Mouse (Mus musculus): ENCODE data around the gene Pdcd11. TPM values are rescaled to one million over a fixed set of nuclear protein-coding genes. Genes with fewer than 3 reads are reported as not detected.
A peak's percentile ranks its signal among the peaks of the same experiment; 100 is the strongest.

Gene Pdcd11
- polyA plus RNA-seq, 1 experiment from 2014 or later, result 7.3 TPM

GRCm38 (mm10) chr19:47104641-47105271 lies 14.2 kb downstream of the Pdcd11 start:
- Histone ChIP-seq H3K4me3 (replicated peaks; ENCODE audit: low read depth, low read length) (no peak overlapping the region), H3K9me3 (ENCODE audit: control insufficient read depth, low read length) (no peaks in the 10 kb centered on the region), H3K36me3 (ENCODE audit: control insufficient read depth, insufficient read depth, low read length) (peaks cover 100% of the 10 kb centered on the region), H3K9ac (replicated peaks; ENCODE audit: low read length) (no peak overlapping the region), H3K4me2 (ENCODE audit: low read length) (no peak overlapping the region), H3K4me1 (ENCODE audit: control insufficient read depth, insufficient read depth, low read length) (no peaks in the 10 kb centered on the region), H3K27me3 (ENCODE audit: control insufficient read depth, insufficient read depth, low read length) (no peaks in the 10 kb centered on the region), H3K27ac (replicated peaks; ENCODE audit: low read depth, low read length) (no peak overlapping the region)
- 98% methylated on average over 9 of the region's 9 CpGs for WGBS
- no peak for DNase-seq
- no peak for ATAC-seq (ENCODE audit: low FRiP score, low TSS enrichment)

GRCm38 (mm10) chr19:47118634-47119033 lies 28.1 kb downstream of the Pdcd11 start:
- no peak for DNase-seq
- no peaks in the 10 kb centered on the region for H3K9me3 ChIP-seq (ENCODE audit: control insufficient read depth, low read length)

GRCm38 (mm10) chr19:47121054-47121453 lies 30.5 kb downstream of the Pdcd11 start:
- ATAC-seq (ENCODE audit: low FRiP score, low TSS enrichment), result no peak
- H3K4me1 ChIP-seq (ENCODE audit: control insufficient read depth, insufficient read depth, low read length), result no peaks in the 10 kb centered on the region
- H3K9me3 ChIP-seq (ENCODE audit: control insufficient read depth, low read length), result no peaks in the 10 kb centered on the region
- peaks cover 77% of the 10 kb centered on the region for H3K36me3 ChIP-seq (ENCODE audit: control insufficient read depth, insufficient read depth, low read length)
- H3K4me3 ChIP-seq (replicated peaks; ENCODE audit: low read depth, low read length), result no peak overlapping the region
- no peaks in the 10 kb centered on the region for H3K27me3 ChIP-seq (ENCODE audit: control insufficient read depth, insufficient read depth, low read length)
- WGBS, result 49% methylated on average over 4 of the region's 4 CpGs
- no peak overlapping the region for H3K9ac ChIP-seq (replicated peaks; ENCODE audit: low read length)
- H3K27ac ChIP-seq (replicated peaks; ENCODE audit: low read depth, low read length), result no peak overlapping the region
- peak; percentile 75 for DNase-seq
- H3K4me2 ChIP-seq (ENCODE audit: low read length), result no peak overlapping the region

More at GRCm38 (mm10) chr19:47118634-47119033, 28.1 kb downstream of the Pdcd11 start:
- Histone ChIP-seq H3K4me2 (ENCODE audit: low read length) (no peak overlapping the region), H3K4me1 (ENCODE audit: control insufficient read depth, insufficient read depth, low read length) (no peaks in the 10 kb centered on the region), H3K27ac (replicated peaks; ENCODE audit: low read depth, low read length) (no peak overlapping the region), H3K9ac (replicated peaks; ENCODE audit: low read length) (no peak overlapping the region), H3K4me3 (replicated peaks; ENCODE audit: low read depth, low read length) (no peak overlapping the region), H3K27me3 (ENCODE audit: control insufficient read depth, insufficient read depth, low read length) (no peaks in the 10 kb centered on the region), H3K36me3 (ENCODE audit: control insufficient read depth, insufficient read depth, low read length) (peaks cover 79% of the 10 kb centered on the region)
- 82% methylated on average over 2 of the region's 2 CpGs for WGBS
- ATAC-seq (ENCODE audit: low FRiP score, low TSS enrichment), result no peak

- DNase-seq (peak; percentile 70), ATAC-seq (ENCODE audit: low FRiP score, low TSS enrichment) (no peak)
- H3K9ac ChIP-seq (replicated peaks; ENCODE audit: low read length), result no peak overlapping the region
- no peak overlapping the region for H3K4me3 ChIP-seq (replicated peaks; ENCODE audit: low read depth, low read length)
- no peak overlapping the region for H3K4me2 ChIP-seq (ENCODE audit: low read length)
- no peak overlapping the region for H3K27ac ChIP-seq (replicated peaks; ENCODE audit: low read depth, low read length)
- no peaks in the 10 kb centered on the region for H3K4me1 ChIP-seq (ENCODE audit: control insufficient read depth, insufficient read depth, low read length)
- no peaks in the 10 kb centered on the region for H3K27me3 ChIP-seq (ENCODE audit: control insufficient read depth, insufficient read depth, low read length)
- H3K9me3 ChIP-seq (ENCODE audit: control insufficient read depth, low read length), result no peaks in the 10 kb centered on the region
- H3K36me3 ChIP-seq (ENCODE audit: control insufficient read depth, insufficient read depth, low read length), result peaks cover 77% of the 10 kb centered on the region
- 22% methylated on average over 2 of the region's 2 CpGs for WGBS
Observed at GRCm38 (mm10) chr19:47122802-47123201, 32.2 kb downstream of the Pdcd11 start.

- H3K4me2 ChIP-seq (ENCODE audit: low read length), result no peak overlapping the region
- DNase-seq (no peak), ATAC-seq (ENCODE audit: low FRiP score, low TSS enrichment) (no peak)
- 97% methylated on average over 10 of the region's 10 CpGs for WGBS
- no peaks in the 10 kb centered on the region for H3K27me3 ChIP-seq (ENCODE audit: control insufficient read depth, insufficient read depth, low read length)
- no peak overlapping the region for H3K4me3 ChIP-seq (replicated peaks; ENCODE audit: low read depth, low read length)
- no peak overlapping the region for H3K27ac ChIP-seq (replicated peaks; ENCODE audit: low read depth, low read length)
- H3K9ac ChIP-seq (replicated peaks; ENCODE audit: low read length), result no peak overlapping the region
- H3K4me1 ChIP-seq (ENCODE audit: control insufficient read depth, insufficient read depth, low read length), result no peaks in the 10 kb centered on the region
- H3K36me3 ChIP-seq (ENCODE audit: control insufficient read depth, insufficient read depth, low read length), result peaks cover 94% of the 10 kb centered on the region
- H3K9me3 ChIP-seq (ENCODE audit: control insufficient read depth, low read length), result no peaks in the 10 kb centered on the region
Observed at GRCm38 (mm10) chr19:47128164-47128563, 37.6 kb downstream of the Pdcd11 start.

- no peaks in the 10 kb centered on the region for H3K4me1 ChIP-seq (ENCODE audit: control insufficient read depth, insufficient read depth, low read length)
- H3K36me3 ChIP-seq (ENCODE audit: control insufficient read depth, insufficient read depth, low read length), result peaks cover 92% of the 10 kb centered on the region
- no peak for DNase-seq
- no peak overlapping the region for H3K27ac ChIP-seq (replicated peaks; ENCODE audit: low read depth, low read length)
- ATAC-seq (ENCODE audit: low FRiP score, low TSS enrichment), result no peak
- H3K9me3 ChIP-seq (ENCODE audit: control insufficient read depth, low read length), result no peaks in the 10 kb centered on the region
- WGBS, result 91% methylated on average over 11 of the region's 11 CpGs
- H3K4me2 ChIP-seq (ENCODE audit: low read length), result no peak overlapping the region
- H3K4me3 ChIP-seq (replicated peaks; ENCODE audit: low read depth, low read length), result no peak overlapping the region
- H3K9ac ChIP-seq (replicated peaks; ENCODE audit: low read length), result no peak overlapping the region
- H3K27me3 ChIP-seq (ENCODE audit: control insufficient read depth, insufficient read depth, low read length), result no peaks in the 10 kb centered on the region
Observed at GRCm38 (mm10) chr19:47128835-47129234, 38.3 kb downstream of the Pdcd11 start.

- no peak for DNase-seq
Observed at GRCm38 (mm10) chr19:47130551-47131125, 40.1 kb downstream of the Pdcd11 start.

GRCm38 (mm10) chr19:47133161-47133560 lies 42.6 kb downstream of the Pdcd11 start:
- H3K4me3 ChIP-seq (replicated peaks; ENCODE audit: low read depth, low read length), result no peak overlapping the region
- 95% methylated on average over 7 of the region's 7 CpGs for WGBS
- peaks cover 11% of the 10 kb centered on the region for H3K4me1 ChIP-seq (ENCODE audit: control insufficient read depth, insufficient read depth, low read length)
- no peak overlapping the region for H3K9ac ChIP-seq (replicated peaks; ENCODE audit: low read length)
- peaks cover 52% of the 10 kb centered on the region for H3K36me3 ChIP-seq (ENCODE audit: control insufficient read depth, insufficient read depth, low read length)
- ATAC-seq (ENCODE audit: low FRiP score, low TSS enrichment), result no peak
- H3K27me3 ChIP-seq (ENCODE audit: control insufficient read depth, insufficient read depth, low read length), result no peaks in the 10 kb centered on the region
- H3K9me3 ChIP-seq (ENCODE audit: control insufficient read depth, low read length), result no peaks in the 10 kb centered on the region
- H3K4me2 ChIP-seq (ENCODE audit: low read length), result no peak overlapping the region
- H3K27ac ChIP-seq (replicated peaks; ENCODE audit: low read depth, low read length), result no peak overlapping the region
- DNase-seq, result no peak

More at GRCm38 (mm10) chr19:47130551-47131125, 40.1 kb downstream of the Pdcd11 start:
- Histone ChIP-seq H3K4me3 (replicated peaks; ENCODE audit: low read depth, low read length) (no peak overlapping the region), H3K9ac (replicated peaks; ENCODE audit: low read length) (no peak overlapping the region), H3K4me2 (ENCODE audit: low read length) (no peak overlapping the region), H3K9me3 (ENCODE audit: control insufficient read depth, low read length) (no peaks in the 10 kb centered on the region), H3K27me3 (ENCODE audit: control insufficient read depth, insufficient read depth, low read length) (no peaks in the 10 kb centered on the region), H3K4me1 (ENCODE audit: control insufficient read depth, insufficient read depth, low read length) (no peaks in the 10 kb centered on the region), H3K36me3 (ENCODE audit: control insufficient read depth, insufficient read depth, low read length) (peaks cover 77% of the 10 kb centered on the region), H3K27ac (replicated peaks; ENCODE audit: low read depth, low read length) (no peak overlapping the region)
- WGBS, result 96% methylated on average over 15 of the region's 15 CpGs
- no peak for ATAC-seq (ENCODE audit: low FRiP score, low TSS enrichment)

- Histone ChIP-seq H3K27ac (replicated peaks; ENCODE audit: low read depth, low read length) (no peak overlapping the region), H3K4me3 (replicated peaks; ENCODE audit: low read depth, low read length) (no peak overlapping the region), H3K9me3 (ENCODE audit: control insufficient read depth, low read length) (no peaks in the 10 kb centered on the region), H3K36me3 (ENCODE audit: control insufficient read depth, insufficient read depth, low read length) (peaks cover 28% of the 10 kb centered on the region), H3K27me3 (ENCODE audit: control insufficient read depth, insufficient read depth, low read length) (no peaks in the 10 kb centered on the region), H3K4me2 (ENCODE audit: low read length) (no peak overlapping the region), H3K4me1 (ENCODE audit: control insufficient read depth, insufficient read depth, low read length) (peaks cover 15% of the 10 kb centered on the region), H3K9ac (replicated peaks; ENCODE audit: low read length) (no peak overlapping the region)
- 89% methylated on average over 17 of the region's 17 CpGs for WGBS
- DNase-seq (no peak), ATAC-seq (ENCODE audit: low FRiP score, low TSS enrichment) (no peak)
Observed at GRCm38 (mm10) chr19:47135568-47135967, 45.0 kb downstream of the Pdcd11 start.
